29 mouse cellular contexts compared by ENCODE assay signal in genomic region chr4:48271838-48272237, GRCm38 (mm10). TPM values are rescaled to one million over a fixed set of nuclear protein-coding genes. Genes with fewer than 3 reads are reported as not detected.
DNase-seq lines count a peak whose midpoint lies in the region; ATAC-seq and TF ChIP-seq lines count a peak whose summit lies in the region.
"Had no signal": no experiment of that assay in that cellular context is flagged by ENCODE, and none has a peak within 500 bp of the region (broad histone marks: within the 10 kb centered on the region; RNA-seq: fewer than 3 reads in every experiment).

No protein-coding gene starts in this region.

- DNase-seq in heart, embryonic 10.5 days (ENCODE audit: low spot score), result no peak
- DNase-seq in ES-E14 (ENCODE audit: low read depth, low spot score), result peak; percentile 49
- DNase-seq in adrenal gland, postnatal 25 days, result no peak
- DNase-seq in kidney, adult 18-20 months, result no peak
- DNase-seq: adrenal gland, postnatal 10 days; B cell, adult 2 months; cerebellum, adult 11-12 months; cerebellum, adult 9-11 months; embryo, embryonic 11 days; gastrocnemius, adult 2 months; heart, postnatal 10 days; kidney, postnatal 14 days; layer of hippocampus, adult 9-11 months; lung, embryonic 14.5 days; lung, postnatal 14 days; right cerebral cortex, adult 18-20 months had no signal

- ATAC-seq in heart, embryonic 14.5 days (ENCODE audit: insufficient number of reproducible peaks, insufficient read depth, low FRiP score, low read depth), result no peak
- ATAC-seq: forebrain, embryonic 16.5 days; hindbrain, postnatal 0 days; intestine, embryonic 15.5 days had no signal

- peak overlapping the region; percentile 45 for H3K4me2 ChIP-seq in heart, embryonic 14.5 days (ENCODE audit: low read length)
- H3K4me2 ChIP-seq: embryonic facial prominence, embryonic 12.5 days; intestine, embryonic 15.5 days; limb, embryonic 15.5 days; liver, embryonic 15.5 days; lung, embryonic 14.5 days; midbrain, embryonic 12.5 days; neural tube, embryonic 12.5 days had no signal

- no peaks in the 10 kb centered on the region for H3K36me3 ChIP-seq in heart, embryonic 14.5 days (ENCODE audit: control insufficient read depth, insufficient read depth, low read length)
- H3K36me3 ChIP-seq in heart, embryonic 10.5 days, result no peaks in the 10 kb centered on the region
- no peaks in the 10 kb centered on the region for H3K36me3 ChIP-seq in ES-Bruce4 (ENCODE audit: control insufficient read depth, insufficient read depth, low read length, poor library complexity, severe bottlenecking)
- no peaks in the 10 kb centered on the region for H3K36me3 ChIP-seq in ES-E14 (ENCODE audit: control insufficient read depth, insufficient read depth, low read length, poor library complexity, severe bottlenecking)
- H3K36me3 ChIP-seq in small intestine, adult 2 months (ENCODE audit: control insufficient read depth, insufficient read depth, low read length), result no peaks in the 10 kb centered on the region
- H3K36me3 ChIP-seq: embryonic facial prominence, embryonic 12.5 days; intestine, embryonic 15.5 days; limb, embryonic 15.5 days; liver, embryonic 15.5 days; midbrain, embryonic 12.5 days; neural tube, embryonic 12.5 days had no signal

- H3K27ac ChIP-seq in heart, embryonic 14.5 days (replicated peaks in 1 of 2; ENCODE audit: control insufficient read depth in 1 of 2, insufficient read depth in 1 of 2, low read depth in 2 of 2, low read length in 2 of 2), result 0 out of 4 replicates have a peak overlapping the region, but pooled peaks of 1 of the 2 experiments have one; percentile 24
- H3K27ac ChIP-seq in heart, embryonic 10.5 days, result no peak overlapping the region
- H3K27ac ChIP-seq in ES-Bruce4 (ENCODE audit: insufficient read depth, low read length) (no peak overlapping the region), ES-E14 (ENCODE audit: insufficient read depth, low read depth, low read length, poor library complexity, severe bottlenecking) (no peak overlapping the region)
- H3K27ac ChIP-seq in small intestine, adult 2 months (ENCODE audit: insufficient read depth, low read depth, low read length), result peak overlapping the region; percentile 62; the same call in 1 of the 2 replicates
- H3K27ac ChIP-seq: embryonic facial prominence, embryonic 12.5 days; gastrocnemius, adult 2 months; hindbrain, postnatal 0 days; intestine, embryonic 15.5 days; limb, embryonic 10.5 days; limb, embryonic 15.5 days; liver, embryonic 15.5 days; midbrain, embryonic 12.5 days; neural tube, embryonic 12.5 days had no signal

- H3K4me1 ChIP-seq in heart, embryonic 14.5 days (ENCODE audit: control insufficient read depth in 2 of 2, insufficient read depth in 2 of 2, low read length in 2 of 2), result peaks cover 0 to 7% of the 10 kb centered on the region in 2 experiments; a peak in 1 of 4 replicates
- H3K4me1 ChIP-seq in heart, embryonic 10.5 days, result peaks cover 10% of the 10 kb centered on the region; the same call in 1 of the 2 replicates
- H3K4me1 ChIP-seq in ES-Bruce4 (ENCODE audit: control insufficient read depth, insufficient read depth, low read length) (no peaks in the 10 kb centered on the region), ES-E14 (ENCODE audit: control insufficient read depth in 2 of 2, insufficient read depth in 2 of 2, low read length in 2 of 2, poor library complexity in 1 of 2) (no peaks in the 10 kb centered on the region; a peak in 1 of 4 replicates)
- peaks cover 28% of the 10 kb centered on the region for H3K4me1 ChIP-seq in small intestine, adult 2 months (ENCODE audit: control insufficient read depth, insufficient read depth, insufficient read length, low read length)
- H3K4me1 ChIP-seq: embryonic facial prominence, embryonic 12.5 days; intestine, embryonic 15.5 days; limb, embryonic 10.5 days; limb, embryonic 15.5 days; neural tube, embryonic 12.5 days had no signal

- no peak for TF ChIP-seq POLR2A in ES-Bruce4 (IDR thresholded peaks at IDR 0.05; ENCODE audit: insufficient read depth, low read length)
- TF ChIP-seq POLR2A in small intestine, adult 2 months (IDR thresholded peaks at IDR 0.05; ENCODE audit: low read depth, low read length), result no peak

- TF ChIP-seq CTCF in ES-Bruce4 (IDR thresholded peaks at IDR 0.05; ENCODE audit: low read depth, low read length), result no peak
- no peak for TF ChIP-seq CTCF in small intestine, adult 2 months (IDR thresholded peaks at IDR 0.05; ENCODE audit: extremely low read depth, insufficient read length, insufficient replicate concordance, low read depth, low read length)

- no peaks in the 10 kb centered on the region for H3K27me3 ChIP-seq in heart, embryonic 14.5 days (ENCODE audit: control insufficient read depth, insufficient read depth, low read length)
- H3K27me3 ChIP-seq in heart, embryonic 10.5 days (ENCODE audit: insufficient read depth, poor library complexity, severe bottlenecking), result no peaks in the 10 kb centered on the region
- no peaks in the 10 kb centered on the region; the same call in 1 of the 2 replicates for H3K27me3 ChIP-seq in ES-Bruce4 (ENCODE audit: control insufficient read depth, insufficient read depth, low read length, poor library complexity, severe bottlenecking)
- no peaks in the 10 kb centered on the region for H3K27me3 ChIP-seq in small intestine, adult 2 months (ENCODE audit: control insufficient read depth, insufficient read depth, low read length)
- H3K27me3 ChIP-seq: embryonic facial prominence, embryonic 12.5 days; intestine, embryonic 15.5 days; limb, embryonic 15.5 days; liver, embryonic 15.5 days; midbrain, embryonic 12.5 days; neural tube, embryonic 12.5 days had no signal

- H3K9ac ChIP-seq in heart, embryonic 14.5 days (ENCODE audit: low read length), result no peak overlapping the region; the same call in 1 of the 2 replicates
- H3K9ac ChIP-seq in ES-Bruce4 (ENCODE audit: low read depth, poor library complexity, severe bottlenecking) (no peak overlapping the region), ES-E14 (ENCODE audit: insufficient read depth, low read depth, low read length, poor library complexity, severe bottlenecking) (no peak overlapping the region)
- H3K9ac ChIP-seq: embryonic facial prominence, embryonic 12.5 days; intestine, embryonic 15.5 days; limb, embryonic 15.5 days; liver, embryonic 15.5 days; lung, embryonic 14.5 days; midbrain, embryonic 12.5 days; neural tube, embryonic 12.5 days had no signal

- no peaks in the 10 kb centered on the region for H3K9me3 ChIP-seq in heart, embryonic 14.5 days (ENCODE audit: control insufficient read depth, low read length)
- H3K9me3 ChIP-seq in heart, embryonic 10.5 days, result no peaks in the 10 kb centered on the region
- H3K9me3 ChIP-seq in ES-Bruce4 (replicated peaks; ENCODE audit: control insufficient read depth, insufficient read depth, low read length, poor library complexity, severe bottlenecking) (no peaks in the 10 kb centered on the region), ES-E14 (ENCODE audit: control insufficient read depth, insufficient read depth, low read depth, low read length) (no peaks in the 10 kb centered on the region)
- H3K9me3 ChIP-seq: embryonic facial prominence, embryonic 12.5 days; intestine, embryonic 15.5 days; limb, embryonic 10.5 days; limb, embryonic 15.5 days; liver, embryonic 15.5 days; midbrain, embryonic 12.5 days; neural tube, embryonic 12.5 days had no signal

- 0 out of 2 replicates have a peak, but pooled peaks have one; percentile 36 for TF ChIP-seq EP300 in ES-Bruce4 (IDR thresholded peaks at IDR 0.05; ENCODE audit: insufficient read depth, low read depth, low read length)

- in situ Hi-C loops in ES-E14 (cut with MboI; ENCODE audit: low sequenced_read_pairs in 2 of 2, unreplicated experiment in 2 of 2), result no loop called here

- WGBS in heart, embryonic 14.5 days, result 26% methylated on average over 5 of the region's 5 CpGs
- WGBS in heart, embryonic 10.5 days, result 40% methylated on average over 5 of the region's 5 CpGs
- WGBS in small intestine, adult 2 months, result 27% methylated on average over 5 of the region's 5 CpGs

- H3K4me3 ChIP-seq in heart, embryonic 14.5 days (ENCODE audit: control insufficient read depth in 1 of 2, insufficient read depth in 1 of 2, low read depth in 1 of 2, low read length in 2 of 2), result no peak overlapping the region
- no peak overlapping the region for H3K4me3 ChIP-seq in heart, embryonic 10.5 days
- H3K4me3 ChIP-seq in ES-Bruce4 (ENCODE audit: low read depth, low read length) (no peak overlapping the region), ES-E14 (ENCODE audit: insufficient read depth in 1 of 2, low read depth in 1 of 2, low read length in 2 of 2, poor library complexity in 1 of 2, severe bottlenecking in 1 of 2) (no peak overlapping the region)
- H3K4me3 ChIP-seq in small intestine, adult 2 months (ENCODE audit: low read depth, low read length), result no peak overlapping the region
- H3K4me3 ChIP-seq: embryonic facial prominence, embryonic 12.5 days; gastrocnemius, adult 2 months; intestine, embryonic 15.5 days; limb, embryonic 10.5 days; limb, embryonic 15.5 days; liver, embryonic 15.5 days; midbrain, embryonic 12.5 days; myocyte; neural tube, embryonic 12.5 days had no signal

TF ChIP-seq in ES-E14, 5 proteins besides CTCF, POLR2A, EP300 and RAD21:
- TF ChIP-seq ZNF384 (IDR thresholded peaks at IDR 0.05; ENCODE audit: low read depth, low read length) (no peak), MAFK (IDR thresholded peaks at IDR 0.05; ENCODE audit: insufficient read depth, low read depth, low read length) (no peak), ZC3H11A (IDR thresholded peaks at IDR 0.05; ENCODE audit: borderline replicate concordance, low read depth, low read length) (no peak)

RNA-seq across cellular contexts. Expression of gene Erp44, which starts 7.5 kb away (rescaled TPM):
- 47.9 and 49.1 TPM in 2 replicates for polyA plus RNA-seq in heart, embryonic 14.5 days (2014; fragmentation: Nextera tagmentation; extraction: Ambion mirVana)
- polyA plus RNA-seq in heart, embryonic 10.5 days (2016; fragmentation: Nextera tagmentation; extraction: Ambion mirVana), result 68.5 and 69.8 TPM in 2 replicates
- polyA plus RNA-seq in ES-Bruce4 (2011; ENCODE audit: insufficient read depth, insufficient read length, low read depth, missing spikeins), result 52.5 and 67.6 TPM in 2 replicates
- total RNA-seq in ES-E14 (2012; rRNA removed), result 39.7 and 47.5 TPM in 2 replicates
- 3.1 and 6.9 TPM in 2 replicates for polyA plus RNA-seq in small intestine, adult 2 months (2012; rRNA removed)
- total RNA-seq in adrenal gland, postnatal 25 days (2021), result 53.1 and 63.1 TPM in 2 replicates

RNA-seq across cellular contexts. Expression of gene Invs, which starts 7.7 kb away (rescaled TPM):
- 4.2 and 4.4 TPM in 2 replicates for polyA plus RNA-seq in heart, embryonic 14.5 days (2014; fragmentation: Nextera tagmentation; extraction: Ambion mirVana)
- polyA plus RNA-seq in heart, embryonic 10.5 days (2016; fragmentation: Nextera tagmentation; extraction: Ambion mirVana), result 5.8 and 7.1 TPM in 2 replicates
- polyA plus RNA-seq in ES-Bruce4 (2011; ENCODE audit: insufficient read depth, insufficient read length, low read depth, missing spikeins), result 2.5 and 4.1 TPM in 2 replicates
- 3.6 and 3.8 TPM in 2 replicates for total RNA-seq in ES-E14 (2012; rRNA removed)
- 1.8 and 2.2 TPM in 2 replicates for polyA plus RNA-seq in small intestine, adult 2 months (2012; rRNA removed)
- 13.6 and 15.3 TPM in 2 replicates for total RNA-seq in adrenal gland, postnatal 25 days (2021)
